Mouse (Mus musculus): ENCODE results near the gene Epor.

DNA sequence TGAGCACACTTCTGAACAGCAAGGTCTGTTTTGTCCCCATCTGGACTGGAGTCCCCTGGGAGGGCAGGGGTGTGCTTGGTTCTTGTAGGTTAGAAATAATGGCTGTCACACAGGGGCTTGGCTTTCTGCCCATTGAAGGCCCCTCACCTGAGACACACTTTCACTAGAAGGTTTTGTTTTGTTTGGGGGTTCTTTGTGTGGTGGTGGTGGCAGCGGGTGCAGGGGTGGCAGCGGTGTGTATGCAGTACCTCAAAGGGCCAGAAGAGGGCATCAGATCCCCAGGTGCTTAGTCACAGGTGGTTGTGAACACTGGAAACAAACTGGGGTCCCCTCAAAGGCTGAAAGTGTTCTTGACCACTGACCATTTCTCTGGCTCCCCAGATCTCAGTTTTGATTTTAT, 14.7 kb upstream of the Epor start:
- TF ChIP-seq POLR2A (IDR thresholded peaks at IDR 0.05; ENCODE audit: borderline replicate concordance, insufficient read depth, low read length) (no peak), CTCF (IDR thresholded peaks at IDR 0.05; ENCODE audit: borderline replicate concordance, insufficient read depth, low read depth, low read length) (peak; percentile 80)
